Mouse (Mus musculus) hindbrain, embryonic 12.5 days (tissue): ENCODE data around the gene Agpat3. TPM values are rescaled to one million over a fixed set of nuclear protein-coding genes. Genes with fewer than 3 reads are reported as not detected.

Experiments used
- ATAC-seq: fragments of 200-750 bp; cut with Nextera tagmentation; 2 replicates; pipeline ENCODE4 v1.8.0; 2017; ENCODE audit warnings: moderate TSS enrichment; ENCODE audit not compliant: low FRiP score
- H3K27ac ChIP-seq: fragments of 300-500 bp; sonication (generic); 2 replicates; pipeline ENCODE4 v1.5.1; 2016; ENCODE audit warnings: mild to moderate bottlenecking
- H3K27me3 ChIP-seq: fragments of 300-500 bp; sonication (generic); 2 replicates; pipeline ENCODE4 v1.6.1; 2016; ENCODE audit warnings: mild to moderate bottlenecking
- H3K36me3 ChIP-seq: fragments of 300-500 bp; sonication (generic); 2 replicates; pipeline ENCODE4 v1.6.1; 2016; ENCODE audit warnings: mild to moderate bottlenecking
- H3K4me1 ChIP-seq: fragments of 300-500 bp; sonication (generic); 2 replicates; pipeline ENCODE4 v1.6.1; 2016
- H3K4me2 ChIP-seq: fragments of 300-500 bp; sonication (generic); replicated peaks from 2 replicates; pipeline ENCODE4 v1.6.1; 2016; ENCODE audit warnings: mild to moderate bottlenecking
- H3K4me3 ChIP-seq: fragments of 300-500 bp; sonication (generic); 2 replicates; pipeline ENCODE4 v1.5.1; 2016; ENCODE audit warnings: mild to moderate bottlenecking
- H3K9ac ChIP-seq: fragments of 300-500 bp; sonication (generic); 2 replicates; pipeline ENCODE4 v1.6.1; 2016; ENCODE audit warnings: mild to moderate bottlenecking, moderate library complexity
- H3K9me3 ChIP-seq: fragments of 300-500 bp; sonication (generic); replicated peaks from 2 replicates; pipeline ENCODE4 v1.6.1; 2016; ENCODE audit warnings: mild to moderate bottlenecking
- WGBS: fragments of 180-500 bp; shearing (Covaris S2); methylation state at CpG from one replicate; pipeline ENCODE4 v1.1.7; 2016; 5-methylcytosine and 5-hydroxymethylcytosine counted together
- polyA plus RNA-seq: library from polyadenylated mRNA; unstranded; fragments of >200 nt; fragmentation: Nextera tagmentation; extraction: Ambion mirVana; gene quantifications from 2 replicates; pipeline ENCODE4 v1.2.1, GENCODE M21; 2016

The Agpat3 gene
- polyA plus RNA-seq, 1 experiment from 2014 or later, result 59.2 TPM

- no peak for ATAC-seq
- Histone ChIP-seq H3K9me3 (no peaks in the 10 kb centered on the region), H3K27me3 (no peaks in the 10 kb centered on the region), H3K27ac (no peak overlapping the region), H3K4me3 (no peak overlapping the region), H3K4me2 (no peak overlapping the region), H3K9ac (no peak overlapping the region), H3K36me3 (0 out of 2 replicates have a peak, but pooled peaks cover 8% of the 10 kb centered on the region), H3K4me1 (0 out of 2 replicates have a peak, but pooled peaks cover 3% of the 10 kb centered on the region)
- WGBS, result 87% methylated on average over 9 of the region's 9 CpGs
These were observed 32.3 kb downstream of the Agpat3 start for GRCm38 (mm10) chr10:78319940-78320339.

GRCm38 (mm10) chr10:78317270-78317923, 34.9 kb downstream of the Agpat3 start:
- Histone ChIP-seq H3K4me1 (no peaks in the 10 kb centered on the region), H3K27me3 (no peaks in the 10 kb centered on the region), H3K9ac (no peak overlapping the region), H3K27ac (no peak overlapping the region), H3K4me3 (no peak overlapping the region), H3K36me3 (no peaks in the 10 kb centered on the region), H3K9me3 (no peaks in the 10 kb centered on the region), H3K4me2 (no peak overlapping the region)
- no peak for ATAC-seq
- WGBS, result 85% methylated on average over 11 of the region's 11 CpGs

- H3K27ac ChIP-seq, result no peak overlapping the region
- 86% methylated on average over 15 of the region's 15 CpGs for WGBS
- no peak overlapping the region for H3K4me2 ChIP-seq
These were observed 35.8 kb downstream of the Agpat3 start for GRCm38 (mm10) chr10:78316228-78317087.

GRCm38 (mm10) chr10:78315145-78315544, 37.1 kb downstream of the Agpat3 start:
- Histone ChIP-seq H3K36me3 (no peaks in the 10 kb centered on the region), H3K27ac (no peak overlapping the region), H3K4me3 (no peak overlapping the region), H3K9ac (no peak overlapping the region), H3K4me1 (no peaks in the 10 kb centered on the region; the same call in 1 of the 2 replicates), H3K4me2 (no peak overlapping the region), H3K27me3 (no peaks in the 10 kb centered on the region), H3K9me3 (no peaks in the 10 kb centered on the region)
- no peak for ATAC-seq
- WGBS, result 91% methylated on average over 1 of the region's 1 CpGs

More at GRCm38 (mm10) chr10:78316228-78317087, 35.8 kb downstream of the Agpat3 start:
- no peak overlapping the region for H3K9ac ChIP-seq
- no peaks in the 10 kb centered on the region for H3K36me3 ChIP-seq
- no peaks in the 10 kb centered on the region for H3K9me3 ChIP-seq
- ATAC-seq, result no peak
- H3K4me1 ChIP-seq, result no peaks in the 10 kb centered on the region; the same call in 1 of the 2 replicates
- no peak overlapping the region for H3K4me3 ChIP-seq
- H3K27me3 ChIP-seq, result no peaks in the 10 kb centered on the region

- 87% methylated on average over 13 of the region's 13 CpGs for WGBS
These were observed 40.2 kb downstream of the Agpat3 start for GRCm38 (mm10) chr10:78311886-78312635.

GRCm38 (mm10) chr10:78310747-78311267, 41.5 kb downstream of the Agpat3 start:
- Histone ChIP-seq H3K36me3 (no peaks in the 10 kb centered on the region), H3K9me3 (no peaks in the 10 kb centered on the region), H3K27ac (no peak overlapping the region), H3K4me2 (no peak overlapping the region), H3K27me3 (no peaks in the 10 kb centered on the region), H3K4me3 (no peak overlapping the region), H3K9ac (no peak overlapping the region), H3K4me1 (peaks cover 8% of the 10 kb centered on the region)
- 66% methylated on average over 5 of the region's 5 CpGs for WGBS
- ATAC-seq, result no peak

More at GRCm38 (mm10) chr10:78311886-78312635, 40.2 kb downstream of the Agpat3 start:
- no peak overlapping the region for H3K27ac ChIP-seq
- no peak overlapping the region for H3K9ac ChIP-seq
- H3K36me3 ChIP-seq, result no peaks in the 10 kb centered on the region
- H3K27me3 ChIP-seq, result no peaks in the 10 kb centered on the region
- H3K4me3 ChIP-seq, result no peak overlapping the region
- no peak for ATAC-seq
- no peaks in the 10 kb centered on the region; the same call in 1 of the 2 replicates for H3K4me1 ChIP-seq
- no peak overlapping the region for H3K4me2 ChIP-seq
- no peaks in the 10 kb centered on the region for H3K9me3 ChIP-seq

- 0 out of 2 replicates have a peak, but pooled peaks cover 2% of the 10 kb centered on the region for H3K36me3 ChIP-seq
- H3K4me3 ChIP-seq, result no peak overlapping the region
- no peaks in the 10 kb centered on the region for H3K27me3 ChIP-seq
- peaks cover 9% of the 10 kb centered on the region for H3K4me1 ChIP-seq
- H3K4me2 ChIP-seq, result no peak overlapping the region
- ATAC-seq, result no peak
- no peak overlapping the region for H3K9ac ChIP-seq
- H3K9me3 ChIP-seq, result no peaks in the 10 kb centered on the region
- no peak overlapping the region for H3K27ac ChIP-seq
- 42% methylated on average over 2 of the region's 2 CpGs for WGBS
These were observed 43.7 kb downstream of the Agpat3 start for GRCm38 (mm10) chr10:78308617-78309016.

- no peak overlapping the region for H3K4me3 ChIP-seq
- H3K9ac ChIP-seq, result no peak overlapping the region
- no peak for ATAC-seq
- 86% methylated on average over 3 of the region's 3 CpGs for WGBS
- no peak overlapping the region for H3K27ac ChIP-seq
- H3K4me2 ChIP-seq, result no peak overlapping the region
- peaks cover 6% of the 10 kb centered on the region; the same call in 1 of the 2 replicates for H3K36me3 ChIP-seq
- H3K27me3 ChIP-seq, result no peaks in the 10 kb centered on the region
- peaks cover 9% of the 10 kb centered on the region for H3K4me1 ChIP-seq
- H3K9me3 ChIP-seq, result no peaks in the 10 kb centered on the region
These were observed 44.9 kb downstream of the Agpat3 start for GRCm38 (mm10) chr10:78307391-78307790.

- 49% methylated on average over 4 of the region's 4 CpGs for WGBS
- Histone ChIP-seq H3K4me2 (no peak overlapping the region), H3K9ac (no peak overlapping the region), H3K4me3 (no peak overlapping the region), H3K27ac (no peak overlapping the region), H3K4me1 (peaks cover 9% of the 10 kb centered on the region), H3K27me3 (no peaks in the 10 kb centered on the region), H3K36me3 (peaks cover 10% of the 10 kb centered on the region; the same call in 1 of the 2 replicates), H3K9me3 (no peaks in the 10 kb centered on the region)
- ATAC-seq, result no peak
These were observed 46.3 kb downstream of the Agpat3 start for GRCm38 (mm10) chr10:78306027-78306426.

- H3K27me3 ChIP-seq, result no peaks in the 10 kb centered on the region
- no peak overlapping the region for H3K4me2 ChIP-seq
- H3K27ac ChIP-seq, result no peak overlapping the region
- no peaks in the 10 kb centered on the region for H3K9me3 ChIP-seq
- WGBS, result 60% methylated on average over 3 of the region's 3 CpGs
- H3K4me1 ChIP-seq, result peaks cover 9% of the 10 kb centered on the region
- no peak for ATAC-seq
- H3K36me3 ChIP-seq, result peaks cover 10% of the 10 kb centered on the region; the same call in 1 of the 2 replicates
- no peak overlapping the region for H3K4me3 ChIP-seq
- no peak overlapping the region for H3K9ac ChIP-seq
These were observed 47.3 kb downstream of the Agpat3 start for GRCm38 (mm10) chr10:78304996-78305395.

GRCm38 (mm10) chr10:78303675-78304074, 48.6 kb downstream of the Agpat3 start:
- Histone ChIP-seq H3K36me3 (peaks cover 10% of the 10 kb centered on the region; the same call in 1 of the 2 replicates), H3K27ac (no peak overlapping the region), H3K9ac (no peak overlapping the region), H3K4me2 (no peak overlapping the region), H3K4me3 (no peak overlapping the region), H3K9me3 (no peaks in the 10 kb centered on the region), H3K27me3 (no peaks in the 10 kb centered on the region), H3K4me1 (peaks cover 9% of the 10 kb centered on the region)
- 79% methylated on average over 7 of the region's 7 CpGs for WGBS
- ATAC-seq, result no peak

- Histone ChIP-seq H3K4me3 (no peak overlapping the region), H3K9ac (no peak overlapping the region), H3K4me1 (no peaks in the 10 kb centered on the region), H3K27me3 (no peaks in the 10 kb centered on the region), H3K36me3 (peaks cover 10% of the 10 kb centered on the region; the same call in 1 of the 2 replicates), H3K9me3 (no peaks in the 10 kb centered on the region), H3K27ac (no peak overlapping the region), H3K4me2 (no peak overlapping the region)
- WGBS, result 99% methylated on average over 4 of the region's 4 CpGs
- no peak for ATAC-seq
These were observed 52.2 kb downstream of the Agpat3 start for GRCm38 (mm10) chr10:78300061-78300460.
